Mouse (Mus musculus) myocyte (in vitro differentiated cells): ENCODE data around the gene Gm11020.
"Not testable (repeated sequence)": the region's sequence is repeated elsewhere in the genome, so short reads cannot be mapped to it uniquely, and the experiment has no call there.

ENCODE experiments used
- CEBPB ChIP-seq: IDR thresholded peaks from 2 replicates; pipeline ENCODE4 v1.6.1; 2011; ENCODE audit warnings: mild to moderate bottlenecking, moderate library complexity; ENCODE audit not compliant: poor library complexity, insufficient read depth, severe bottlenecking
- E2F4 ChIP-seq: IDR thresholded peaks from one replicate; pipeline ENCODE4 v1.6.1; 2011; ENCODE audit warnings: mild to moderate bottlenecking, control low read depth, moderate library complexity; ENCODE audit not compliant: insufficient read depth
- MAX ChIP-seq: IDR thresholded peaks from one replicate; pipeline ENCODE4 v1.6.1; 2011; ENCODE audit warnings: low read depth, mild to moderate bottlenecking, control low read depth
- MYOD1 ChIP-seq, 3 experiments: IDR thresholded peaks; one replicate each; pipeline ENCODE4 v1.6.1; 2011; ENCODE audit warnings: control low read depth in 2 of 3, low read depth in 2 of 3, mild to moderate bottlenecking in 2 of 3, moderate library complexity in 1 of 3; ENCODE audit not compliant: insufficient read length in 2 of 3, control insufficient read depth in 1 of 3
- MYOG ChIP-seq, 3 experiments: IDR thresholded peaks; one replicate each; pipeline ENCODE4 v1.6.1; 2011; ENCODE audit warnings: control low read depth in 2 of 3, low read depth in 2 of 3, mild to moderate bottlenecking in 2 of 3; ENCODE audit not compliant: insufficient read length in 2 of 3, control insufficient read depth in 1 of 3, insufficient read depth in 1 of 3
- POLR2A ChIP-seq: IDR thresholded peaks from one replicate; pipeline ENCODE4 v1.6.1; 2011; ENCODE audit warnings: low read depth, mild to moderate bottlenecking, control low read depth, moderate library complexity; ENCODE audit not compliant: insufficient read length
- POLR2AphosphoS2 ChIP-seq: IDR thresholded peaks from one replicate; pipeline ENCODE4 v1.6.1; 2011; ENCODE audit warnings: low read depth, control low read depth; ENCODE audit not compliant: insufficient read length
- SRF ChIP-seq: IDR thresholded peaks from one replicate; pipeline ENCODE4 v1.6.1; 2011; ENCODE audit warnings: low read depth; ENCODE audit not compliant: control insufficient read depth, insufficient read length
- TCF12 ChIP-seq: IDR thresholded peaks from one replicate; pipeline ENCODE4 v1.6.1; 2011; ENCODE audit warnings: mild to moderate bottlenecking, control low read depth; ENCODE audit not compliant: poor library complexity, insufficient read depth, severe bottlenecking
- TCF3 ChIP-seq: IDR thresholded peaks from one replicate; pipeline ENCODE4 v1.6.1; 2011; ENCODE audit warnings: low read depth, control low read depth; ENCODE audit not compliant: insufficient read length
- USF1 ChIP-seq: IDR thresholded peaks from one replicate; pipeline ENCODE4 v1.6.1; 2011; ENCODE audit warnings: low read depth, mild to moderate bottlenecking, control low read depth, moderate library complexity

DNA sequence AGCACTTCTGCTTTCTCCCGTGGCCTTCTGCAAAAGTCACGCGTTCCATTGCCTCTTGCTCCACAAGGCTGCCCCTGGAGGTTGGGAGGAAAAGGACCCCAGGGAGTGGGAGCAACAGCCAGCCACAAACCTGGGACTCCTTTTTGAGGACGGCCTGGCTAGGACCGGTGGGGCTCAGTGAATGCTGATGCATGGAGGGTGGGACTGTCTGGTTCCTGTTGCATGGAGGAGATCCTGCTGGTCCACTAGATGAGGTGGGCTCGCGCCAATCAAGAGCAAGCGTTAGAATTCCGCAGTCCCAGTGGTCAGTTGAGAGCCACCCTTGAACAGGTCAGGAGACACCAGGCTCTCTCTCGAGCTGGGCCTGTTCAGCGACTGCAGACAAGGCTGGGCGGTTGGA is 563 bp downstream of the Gm11020 start, which contains the start of gene Cmtm2b:
- TF ChIP-seq CEBPB; E2F4; POLR2A; POLR2AphosphoS2; TCF12; MYOG (IDR thresholded peaks at IDR 0.05; ENCODE audit: control insufficient read depth in 1 of 3, insufficient read depth in 1 of 3, insufficient read length in 2 of 3, low read depth in 2 of 3); MAX; SRF; USF1; MYOD1 (IDR thresholded peaks at IDR 0.05; ENCODE audit: control insufficient read depth in 1 of 3, insufficient read length in 2 of 3, low read depth in 2 of 3); TCF3: not testable (repeated sequence)
